Mouse (Mus musculus): ENCODE data around the gene Olfr552. TPM values are rescaled to one million over a fixed set of nuclear protein-coding genes. Genes with fewer than 3 reads are reported as not detected.

Olfr552 gene
- not detected for polyA plus RNA-seq (2014; fragmentation: Illumina TruSeq; extraction: RNeasy Lipid Tissue Mini Kit (QIAGEN cat#74804); ENCODE audit: low read depth, low replicate concordance)

DNA sequence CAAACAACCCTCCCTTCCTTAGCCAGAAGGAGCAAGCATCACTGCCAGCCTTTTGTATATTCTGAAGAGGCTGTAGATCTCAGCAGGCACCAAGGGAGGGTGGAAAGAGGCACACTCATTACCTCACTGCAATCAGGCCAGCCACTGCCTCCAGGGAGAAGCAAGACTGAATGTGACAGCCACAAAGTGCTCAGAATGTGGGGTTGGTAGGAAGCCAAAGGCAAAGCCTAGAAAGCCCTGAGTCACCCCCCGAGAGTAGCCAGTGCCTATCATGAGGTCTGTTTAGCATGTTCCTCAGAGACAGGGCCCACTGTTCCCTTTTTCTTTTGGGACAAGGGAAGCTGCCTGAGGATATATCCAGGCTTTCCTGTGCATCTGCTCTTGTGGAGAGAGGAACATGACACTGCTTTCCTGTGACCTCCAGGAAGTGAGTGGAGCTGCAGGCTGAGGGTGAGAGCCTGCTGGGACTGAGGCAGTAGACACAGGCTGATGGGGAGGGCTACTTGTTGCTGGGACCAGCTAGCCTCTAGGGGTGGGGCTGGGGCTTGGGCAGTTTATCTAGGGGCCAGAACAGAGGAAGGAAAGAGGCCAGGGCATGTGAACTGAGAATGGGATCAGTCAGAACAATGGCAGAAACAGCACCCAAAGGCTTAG, at the start of gene Olfr552:
Gene Olfr552 (plus strand): TSS at position 393 of the 654 bp plus-strand sequence.

DNA sequence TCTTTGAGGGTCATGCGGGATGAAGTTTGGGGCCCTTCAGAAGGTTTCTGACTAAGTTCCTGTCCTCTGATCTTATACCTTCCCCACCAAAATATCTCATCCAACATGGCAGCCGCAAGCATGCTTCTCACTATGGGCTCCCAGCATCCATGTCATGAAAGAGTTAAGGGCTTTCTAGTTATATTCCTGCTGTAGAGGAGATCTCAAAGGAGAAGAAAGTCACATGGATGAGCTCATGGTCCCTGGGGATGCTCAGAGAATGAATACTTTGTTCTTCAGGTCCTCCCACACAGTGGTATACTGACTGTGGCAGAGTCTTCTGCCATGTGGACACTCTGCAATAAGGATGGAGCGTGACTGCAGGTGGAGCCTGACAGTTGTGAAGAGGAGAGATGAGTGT, 48.0 kb upstream of the Olfr552 start, which contains the start of gene Olfr549:
Gene Olfr549 (plus strand): TSS at position 301 of the 400 bp plus-strand sequence.

DNA sequence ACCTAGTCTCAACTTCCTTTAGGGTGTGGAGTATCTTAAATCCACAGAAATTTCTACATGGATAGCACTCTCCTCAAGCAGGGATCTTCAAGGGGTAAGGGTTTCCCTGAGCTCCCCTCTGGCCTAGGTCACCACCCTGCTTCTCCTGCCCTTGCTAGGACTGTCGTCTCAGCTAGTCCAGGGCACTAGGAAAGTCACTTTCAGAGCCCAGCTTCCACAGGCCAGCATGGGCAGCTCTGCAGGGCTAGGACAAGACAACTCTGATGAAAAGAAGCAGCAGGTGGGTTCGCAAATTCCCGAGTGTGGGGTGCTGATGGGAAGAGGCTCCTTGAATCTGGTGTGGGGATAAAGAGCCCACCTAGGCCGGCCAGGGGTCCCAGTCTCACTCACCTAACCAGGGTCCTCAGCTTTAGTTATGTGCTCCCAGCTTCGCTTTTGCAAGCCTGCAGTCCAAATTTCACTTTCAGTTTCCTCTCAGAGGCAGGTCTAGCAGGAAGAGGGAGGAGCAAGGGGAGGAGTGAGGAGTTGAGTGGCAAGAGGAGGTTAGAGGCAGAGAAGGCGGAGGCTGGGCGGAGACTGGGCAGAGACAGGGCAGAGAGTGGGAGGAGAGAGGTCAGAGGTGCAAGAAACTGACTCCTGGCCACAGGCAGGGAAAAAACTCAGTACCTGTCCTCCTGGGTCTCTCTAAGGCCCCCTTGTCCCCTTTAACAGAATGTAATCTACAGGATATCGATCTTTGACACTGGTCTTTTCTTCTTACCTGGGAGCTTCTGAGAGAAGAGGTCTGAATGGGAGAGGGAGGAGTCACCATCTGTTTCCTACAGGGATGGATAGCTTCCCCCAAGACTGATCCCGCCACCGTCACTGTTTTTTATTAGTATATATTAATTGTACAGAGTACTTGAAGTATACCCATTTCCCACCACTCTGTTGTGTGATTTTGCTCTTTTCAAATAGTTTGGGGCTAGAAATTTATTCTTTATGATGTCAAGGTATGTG, 32.3 kb upstream of the Olfr552 start, which contains the start of gene Trim21:
Gene Trim21 (minus strand): TSS at position 488 of the 999 bp plus-strand sequence.

DNA sequence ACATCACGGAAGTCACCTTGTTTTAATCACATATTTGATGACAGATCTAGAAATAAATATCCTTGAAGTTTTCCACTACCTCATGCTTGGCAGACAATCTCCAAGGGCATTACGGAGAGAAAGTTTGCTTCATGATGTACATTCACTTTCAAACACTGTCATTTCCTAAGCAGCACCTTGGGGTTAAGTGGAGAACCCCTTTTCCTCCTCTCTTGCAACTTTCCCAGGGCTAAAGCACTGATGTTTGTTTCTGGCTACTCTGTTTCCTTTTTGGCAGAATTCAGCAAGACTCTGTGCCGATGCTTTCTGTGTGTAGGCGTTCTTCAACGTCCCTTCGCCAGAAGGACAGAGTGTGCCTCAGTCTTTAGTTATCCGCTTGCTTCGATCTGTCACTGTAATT, 26.4 kb upstream of the Olfr552 start, which contains the start of gene Olfr550:
Gene Olfr550 (plus strand): TSS at position 301 of the 400 bp plus-strand sequence.

DNA sequence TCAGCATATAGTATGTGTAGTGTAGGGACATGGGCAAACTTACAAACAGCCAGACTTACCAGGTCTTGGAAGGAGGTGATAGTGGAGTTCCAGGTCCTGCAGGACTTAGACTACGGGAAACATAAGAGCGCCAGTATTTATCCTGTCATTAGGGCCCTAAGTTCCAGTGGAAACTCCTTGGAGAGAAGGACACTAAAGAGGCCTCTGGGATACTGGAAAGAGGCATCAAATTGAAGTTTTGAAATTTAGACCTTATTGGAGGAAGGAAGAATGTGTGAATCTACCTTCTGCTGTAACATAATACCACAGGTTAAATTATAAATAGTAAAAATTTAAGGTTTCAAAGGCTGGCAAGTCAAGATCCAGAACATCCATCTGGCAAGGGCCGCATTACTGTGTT, 5.8 kb upstream of the Olfr552 start, which contains the start of gene Olfr551:
Gene Olfr551 (minus strand): TSS at position 101 of the 400 bp plus-strand sequence.

DNA sequence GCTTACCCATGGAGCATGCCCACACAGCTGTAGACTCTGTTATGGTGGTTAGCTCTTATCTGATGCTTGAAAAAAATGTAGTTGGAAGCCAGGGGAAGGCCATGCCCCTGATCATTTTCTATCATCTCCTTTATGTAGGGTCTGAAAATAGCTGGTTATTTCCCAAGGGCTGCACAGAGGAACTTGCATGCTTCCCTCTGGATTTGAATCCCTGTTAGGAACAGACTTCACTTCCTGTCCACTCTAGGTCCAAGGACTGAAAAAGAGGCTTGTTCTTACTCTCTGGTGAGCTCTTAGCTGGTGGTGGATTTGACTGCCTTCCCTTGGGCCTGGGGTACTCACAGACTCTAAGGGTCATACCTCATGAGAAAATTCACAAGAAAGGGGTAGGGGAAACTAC, 20.5 kb downstream of the Olfr552 start, which contains the start of gene Olfr553:
Gene Olfr553 (minus strand): TSS at position 101 of the 400 bp plus-strand sequence.

DNA sequence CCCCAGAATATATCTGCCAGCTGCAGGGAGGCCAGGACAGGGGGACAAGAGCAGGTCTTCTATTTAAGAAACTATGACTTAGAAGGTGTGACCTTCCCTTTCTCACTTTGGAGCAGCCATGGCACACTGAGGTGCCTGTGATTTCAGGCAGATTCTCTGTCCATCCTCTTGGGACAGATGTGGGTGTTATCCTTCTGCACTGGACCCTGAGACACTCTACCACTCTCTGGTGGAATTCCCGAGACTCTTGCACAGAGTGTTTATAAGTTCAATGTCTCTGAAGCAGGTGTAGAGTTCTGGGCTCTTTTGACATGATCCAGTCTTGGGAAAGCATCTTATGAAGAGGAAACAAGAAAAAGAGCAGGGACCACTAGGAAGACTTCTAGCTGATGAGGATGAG, 40.6 kb downstream of the Olfr552 start, which contains the start of gene Olfr554:
Gene Olfr554 (plus strand): TSS at position 301 of the 400 bp plus-strand sequence.

Other genes starting within 250 kb of the Olfr552 start
- gene Rrm1, start 156.1 kb upstream of the Olfr552 start, polyA plus RNA-seq (2014; fragmentation: Illumina TruSeq; extraction: RNeasy Lipid Tissue Mini Kit (QIAGEN cat#74804); ENCODE audit: low read depth, low replicate concordance) = 83.8 TPM
- not detected for gene Olfr543, start 116.1 kb upstream of the Olfr552 start, polyA plus RNA-seq (2014; fragmentation: Illumina TruSeq; extraction: RNeasy Lipid Tissue Mini Kit (QIAGEN cat#74804); ENCODE audit: low read depth, low replicate concordance)
- gene Olfr544, start 109.5 kb upstream of the Olfr552 start, polyA plus RNA-seq (2014; fragmentation: Illumina TruSeq; extraction: RNeasy Lipid Tissue Mini Kit (QIAGEN cat#74804); ENCODE audit: low read depth, low replicate concordance) = not detected
- gene Olfr545, start 98.2 kb upstream of the Olfr552 start, polyA plus RNA-seq (2014; fragmentation: Illumina TruSeq; extraction: RNeasy Lipid Tissue Mini Kit (QIAGEN cat#74804); ENCODE audit: low read depth, low replicate concordance) = not detected
- gene Olfr547, start 63.0 kb upstream of the Olfr552 start, polyA plus RNA-seq (2014; fragmentation: Illumina TruSeq; extraction: RNeasy Lipid Tissue Mini Kit (QIAGEN cat#74804); ENCODE audit: low read depth, low replicate concordance) = not detected
- not detected for gene Olfr548-ps1, start 56.9 kb upstream of the Olfr552 start, polyA plus RNA-seq (2014; fragmentation: Illumina TruSeq; extraction: RNeasy Lipid Tissue Mini Kit (QIAGEN cat#74804); ENCODE audit: low read depth, low replicate concordance)
- not detected for gene Olfr549, start 47.9 kb upstream of the Olfr552 start, polyA plus RNA-seq (2014; fragmentation: Illumina TruSeq; extraction: RNeasy Lipid Tissue Mini Kit (QIAGEN cat#74804); ENCODE audit: low read depth, low replicate concordance)
- 1.1 TPM for gene Trim21, start 32.3 kb upstream of the Olfr552 start, polyA plus RNA-seq (2014; fragmentation: Illumina TruSeq; extraction: RNeasy Lipid Tissue Mini Kit (QIAGEN cat#74804); ENCODE audit: low read depth, low replicate concordance)
- not detected for gene Olfr550, start 26.3 kb upstream of the Olfr552 start, polyA plus RNA-seq (2014; fragmentation: Illumina TruSeq; extraction: RNeasy Lipid Tissue Mini Kit (QIAGEN cat#74804); ENCODE audit: low read depth, low replicate concordance)
- not detected for gene Olfr551, start 5.9 kb upstream of the Olfr552 start, polyA plus RNA-seq (2014; fragmentation: Illumina TruSeq; extraction: RNeasy Lipid Tissue Mini Kit (QIAGEN cat#74804); ENCODE audit: low read depth, low replicate concordance)
- gene Olfr553, start 20.4 kb downstream of the Olfr552 start, polyA plus RNA-seq (2014; fragmentation: Illumina TruSeq; extraction: RNeasy Lipid Tissue Mini Kit (QIAGEN cat#74804); ENCODE audit: low read depth, low replicate concordance) = not detected
- not detected for gene Olfr554, start 40.7 kb downstream of the Olfr552 start, polyA plus RNA-seq (2014; fragmentation: Illumina TruSeq; extraction: RNeasy Lipid Tissue Mini Kit (QIAGEN cat#74804); ENCODE audit: low read depth, low replicate concordance)
- gene Olfr555, start 61.1 kb downstream of the Olfr552 start, polyA plus RNA-seq (2014; fragmentation: Illumina TruSeq; extraction: RNeasy Lipid Tissue Mini Kit (QIAGEN cat#74804); ENCODE audit: low read depth, low replicate concordance) = not detected
- gene Olfr556, start 67.1 kb downstream of the Olfr552 start, polyA plus RNA-seq (2014; fragmentation: Illumina TruSeq; extraction: RNeasy Lipid Tissue Mini Kit (QIAGEN cat#74804); ENCODE audit: low read depth, low replicate concordance) = not detected
- 5.6 TPM for gene Trim68, start 89.6 kb downstream of the Olfr552 start, polyA plus RNA-seq (2014; fragmentation: Illumina TruSeq; extraction: RNeasy Lipid Tissue Mini Kit (QIAGEN cat#74804); ENCODE audit: low read depth, low replicate concordance)
- gene Olfr557, start 98.1 kb downstream of the Olfr552 start, polyA plus RNA-seq (2014; fragmentation: Illumina TruSeq; extraction: RNeasy Lipid Tissue Mini Kit (QIAGEN cat#74804); ENCODE audit: low read depth, low replicate concordance) = not detected
- gene Olfr558, start 104.4 kb downstream of the Olfr552 start, polyA plus RNA-seq (2014; fragmentation: Illumina TruSeq; extraction: RNeasy Lipid Tissue Mini Kit (QIAGEN cat#74804); ENCODE audit: low read depth, low replicate concordance) = 0.48 TPM
- 0.08 TPM for gene Olfr33, start 121.3 kb downstream of the Olfr552 start, polyA plus RNA-seq (2014; fragmentation: Illumina TruSeq; extraction: RNeasy Lipid Tissue Mini Kit (QIAGEN cat#74804); ENCODE audit: low read depth, low replicate concordance)
- not detected for gene Olfr559, start 129.7 kb downstream of the Olfr552 start, polyA plus RNA-seq (2014; fragmentation: Illumina TruSeq; extraction: RNeasy Lipid Tissue Mini Kit (QIAGEN cat#74804); ENCODE audit: low read depth, low replicate concordance)
- not detected for gene Olfr560, start 161.6 kb downstream of the Olfr552 start, polyA plus RNA-seq (2014; fragmentation: Illumina TruSeq; extraction: RNeasy Lipid Tissue Mini Kit (QIAGEN cat#74804); ENCODE audit: low read depth, low replicate concordance)
- 0.34 TPM for gene Olfr78, start 161.7 kb downstream of the Olfr552 start, polyA plus RNA-seq (2014; fragmentation: Illumina TruSeq; extraction: RNeasy Lipid Tissue Mini Kit (QIAGEN cat#74804); ENCODE audit: low read depth, low replicate concordance)
- not detected for gene Olfr561, start 173.5 kb downstream of the Olfr552 start, polyA plus RNA-seq (2014; fragmentation: Illumina TruSeq; extraction: RNeasy Lipid Tissue Mini Kit (QIAGEN cat#74804); ENCODE audit: low read depth, low replicate concordance)
- not detected for gene Olfr564, start 205.7 kb downstream of the Olfr552 start, polyA plus RNA-seq (2014; fragmentation: Illumina TruSeq; extraction: RNeasy Lipid Tissue Mini Kit (QIAGEN cat#74804); ENCODE audit: low read depth, low replicate concordance)

All from testis, adult 10 weeks (tissue).